Mouse (Mus musculus) heart, embryonic 16.5 days (tissue): Measurements from ENCODE around the gene Tmem220. TPM values are rescaled to one million over a fixed set of nuclear protein-coding genes. Genes with fewer than 3 reads are reported as not detected.

ENCODE experiments used
- ATAC-seq: fragments of 200-750 bp; cut with Nextera tagmentation; replicated peaks from 2 replicates; pipeline ENCODE4 v1.8.0; 2017; ENCODE audit warnings: moderate number of reproducible peaks; ENCODE audit not compliant: insufficient read depth, low FRiP score; ENCODE audit errors: extremely low read depth
- H3K27ac ChIP-seq: fragments of 300-500 bp; sonication (generic); 2 replicates; pipeline ENCODE4 v1.5.1; 2014; ENCODE audit warnings: mild to moderate bottlenecking, low read length, control low read depth, moderate library complexity
- H3K27me3 ChIP-seq: fragments of 300-500 bp; sonication (generic); 2 replicates; pipeline ENCODE4 v1.6.1; 2014; ENCODE audit warnings: low read length, mixed read lengths; ENCODE audit not compliant: control insufficient read depth, insufficient read depth
- H3K36me3 ChIP-seq: fragments of 300-500 bp; sonication (generic); 2 replicates; pipeline ENCODE4 v1.6.1; 2014; ENCODE audit not compliant: control insufficient read depth, insufficient read depth
- H3K4me1 ChIP-seq: fragments of 300-500 bp; sonication (generic); 2 replicates; pipeline ENCODE4 v1.6.1; 2014; ENCODE audit warnings: low read length, mixed read lengths; ENCODE audit not compliant: control insufficient read depth, insufficient read depth
- H3K4me2 ChIP-seq: fragments of 300-500 bp; sonication (generic); 2 replicates; pipeline ENCODE4 v1.6.1; 2014; ENCODE audit warnings: low read depth, mild to moderate bottlenecking, control low read depth, low read length
- H3K4me3 ChIP-seq: fragments of 300-500 bp; sonication (generic); 2 replicates; pipeline ENCODE4 v1.5.1; 2014; ENCODE audit warnings: mild to moderate bottlenecking, control low read depth, low read length
- H3K9ac ChIP-seq: fragments of 300-500 bp; sonication (generic); 2 replicates; pipeline ENCODE4 v1.6.1; 2014; ENCODE audit warnings: low read length, control low read depth
- H3K9me3 ChIP-seq: fragments of 300-500 bp; sonication (generic); replicated peaks from 2 replicates; pipeline ENCODE4 v1.6.1; 2016; ENCODE audit warnings: low read length; ENCODE audit not compliant: control insufficient read depth
- WGBS: fragments of 180-500 bp; shearing (Covaris S2); extraction: QIAGEN DNeasy Blood & Tissue Kit; methylation state at CpG from one replicate; pipeline ENCODE4 v1.1.7; 2014; 5-methylcytosine and 5-hydroxymethylcytosine counted together
- polyA plus RNA-seq: library from polyadenylated mRNA; unstranded; fragments of >200 nt; fragmentation: Nextera tagmentation; extraction: Ambion mirVana; gene quantifications from 2 replicates; pipeline ENCODE4 v1.2.1, GENCODE M21; 2015

The Tmem220 gene
- polyA plus RNA-seq, 1 experiment from 2014 or later = 1.5 TPM

DNA sequence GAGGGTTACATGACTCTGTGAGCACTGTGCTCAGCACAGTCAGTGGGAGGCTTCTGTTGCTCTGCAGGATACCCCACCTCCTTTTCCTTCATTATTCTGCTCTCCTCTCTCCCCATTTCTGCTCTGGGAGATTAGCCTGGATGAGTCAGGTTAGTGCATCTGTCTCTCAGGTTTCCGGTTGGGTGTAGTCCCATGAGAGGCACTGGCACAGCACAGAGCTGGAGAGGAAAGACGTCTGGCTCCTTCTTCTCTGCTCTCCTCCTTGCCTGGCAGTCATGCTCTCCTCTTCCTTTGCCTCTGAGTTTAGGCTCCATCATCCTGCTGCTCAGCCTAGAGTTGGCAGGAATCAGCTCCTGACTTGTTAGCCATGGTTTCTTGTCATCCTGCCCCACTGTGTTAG is 32.8 kb upstream of the Tmem220 start:
- 77% methylated on average over 2 of the region's 2 CpGs for WGBS
- no peak for ATAC-seq

DNA sequence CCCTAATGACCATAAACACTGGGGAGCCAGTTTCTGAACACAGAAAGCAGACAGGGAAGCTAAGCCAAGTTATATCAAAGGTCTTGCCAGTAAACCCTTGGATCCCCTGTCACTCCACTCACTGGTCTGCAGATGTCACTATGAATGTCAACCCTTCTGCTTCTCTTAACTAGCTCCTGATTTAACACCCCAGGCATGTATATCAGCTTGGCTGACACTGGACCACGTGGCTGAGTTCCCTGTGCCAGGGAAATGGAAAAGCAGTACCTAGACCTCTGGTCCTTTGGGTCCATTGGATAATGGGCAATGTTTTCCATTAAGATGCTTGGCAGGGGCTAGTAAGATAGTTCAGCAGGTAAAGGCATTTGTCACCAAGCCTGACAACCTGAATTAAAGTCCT is 31.3 kb upstream of the Tmem220 start:
- Histone ChIP-seq H3K36me3 (no peaks in the 10 kb centered on the region), H3K9me3 (no peaks in the 10 kb centered on the region), H3K4me2 (no peak overlapping the region), H3K9ac (no peak overlapping the region), H3K4me3 (no peak overlapping the region), H3K27me3 (no peaks in the 10 kb centered on the region; the same call in 1 of the 2 replicates), H3K4me1 (peaks cover 13% of the 10 kb centered on the region), H3K27ac (no peak overlapping the region; the same call in 1 of the 2 replicates)
- WGBS = 8% methylated on average over 1 of the region's 1 CpGs
- peak; percentile 60 for ATAC-seq

More for the DNA sequence above, 32.8 kb upstream of the Tmem220 start:
- no peak overlapping the region for H3K27ac ChIP-seq
- no peaks in the 10 kb centered on the region for H3K9me3 ChIP-seq
- H3K36me3 ChIP-seq = no peaks in the 10 kb centered on the region
- H3K4me3 ChIP-seq = no peak overlapping the region
- no peak overlapping the region for H3K9ac ChIP-seq
- H3K4me2 ChIP-seq = no peak overlapping the region
- H3K27me3 ChIP-seq = no peaks in the 10 kb centered on the region; the same call in 1 of the 2 replicates
- 0 out of 2 replicates have a peak, but pooled peaks cover 3% of the 10 kb centered on the region for H3K4me1 ChIP-seq

DNA sequence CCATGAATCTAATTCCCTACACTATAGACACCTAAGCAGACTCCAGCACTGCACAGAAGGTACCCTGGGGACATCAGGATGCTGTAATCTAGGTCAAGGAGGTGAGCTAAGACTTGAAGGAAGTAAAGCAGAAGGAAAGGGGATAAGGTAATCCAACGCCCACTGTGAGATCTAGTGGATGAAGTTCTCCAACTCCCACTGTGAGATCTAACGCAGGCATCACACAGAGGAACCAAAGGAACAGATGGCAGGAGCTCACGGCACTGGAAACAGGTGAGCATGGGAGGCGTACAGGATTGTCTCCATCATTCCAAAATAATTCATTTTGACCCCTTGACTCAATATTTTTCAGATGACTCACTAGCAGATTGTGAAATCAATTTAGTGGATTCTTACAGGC is 28.5 kb upstream of the Tmem220 start:
- H3K27me3 ChIP-seq = no peaks in the 10 kb centered on the region; the same call in 1 of the 2 replicates
- 75% methylated on average over 4 of the region's 4 CpGs for WGBS
- no peak for ATAC-seq

DNA sequence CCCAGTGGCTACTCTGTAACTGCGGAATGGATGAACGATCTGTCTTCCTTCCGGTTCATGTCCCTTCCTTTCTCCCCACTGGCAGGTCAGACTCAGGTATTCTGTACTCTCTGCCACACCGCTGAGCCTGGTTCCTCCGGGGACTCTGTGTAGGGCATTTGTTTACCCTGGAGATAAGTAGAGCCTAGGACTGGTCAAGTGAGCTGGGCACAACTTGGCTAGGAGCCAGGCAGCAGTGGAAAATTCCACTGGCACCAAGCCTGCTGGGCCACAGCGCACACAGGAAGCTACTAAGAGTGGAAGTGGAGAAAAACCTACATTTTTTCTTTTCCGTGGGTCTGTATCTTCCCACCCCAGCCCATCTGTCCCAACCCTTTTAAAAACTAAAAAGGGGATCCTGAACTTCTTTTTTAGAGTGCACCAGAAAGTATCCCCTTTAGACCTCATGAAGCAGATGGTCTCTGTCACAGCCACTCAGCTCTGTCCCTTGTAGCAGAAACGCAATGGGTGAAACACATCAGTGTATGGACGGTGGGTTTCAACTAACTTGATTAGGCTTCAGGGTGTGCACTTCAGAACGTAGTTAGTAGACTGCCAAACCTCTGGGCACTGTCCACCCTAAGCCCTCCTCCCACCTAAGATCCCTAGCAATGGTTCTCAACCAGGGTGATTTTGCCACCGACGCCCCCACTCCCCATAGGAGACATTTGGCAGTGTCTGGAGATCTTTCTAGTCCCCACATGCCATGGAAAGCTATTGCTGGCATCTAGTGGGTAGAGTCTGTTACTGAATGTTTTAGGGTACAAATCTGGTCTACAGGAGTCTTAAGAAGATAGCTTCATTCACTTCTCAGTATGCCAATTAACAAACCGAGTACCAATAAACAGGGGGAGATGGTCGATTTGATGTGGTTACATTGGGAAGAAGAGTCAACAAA is 26.2 kb upstream of the Tmem220 start:
- Histone ChIP-seq H3K27ac (peak overlapping the region; percentile 13), H3K36me3 (no peaks in the 10 kb centered on the region), H3K4me3 (no peak overlapping the region), H3K9ac (no peak overlapping the region), H3K9me3 (no peaks in the 10 kb centered on the region), H3K4me1 (peaks cover 11% of the 10 kb centered on the region), H3K27me3 (no peaks in the 10 kb centered on the region), H3K4me2 (peak overlapping the region; percentile 20; the same call in 1 of the 2 replicates)
- peak; percentile 85 for ATAC-seq
- WGBS = 51% methylated on average over 14 of the region's 14 CpGs

More for the DNA sequence above, 28.5 kb upstream of the Tmem220 start:
- Histone ChIP-seq H3K9ac (no peak overlapping the region), H3K4me1 (peaks cover 14% of the 10 kb centered on the region), H3K4me2 (no peak overlapping the region), H3K36me3 (no peaks in the 10 kb centered on the region), H3K9me3 (no peaks in the 10 kb centered on the region), H3K4me3 (no peak overlapping the region), H3K27ac (no peak overlapping the region)

DNA sequence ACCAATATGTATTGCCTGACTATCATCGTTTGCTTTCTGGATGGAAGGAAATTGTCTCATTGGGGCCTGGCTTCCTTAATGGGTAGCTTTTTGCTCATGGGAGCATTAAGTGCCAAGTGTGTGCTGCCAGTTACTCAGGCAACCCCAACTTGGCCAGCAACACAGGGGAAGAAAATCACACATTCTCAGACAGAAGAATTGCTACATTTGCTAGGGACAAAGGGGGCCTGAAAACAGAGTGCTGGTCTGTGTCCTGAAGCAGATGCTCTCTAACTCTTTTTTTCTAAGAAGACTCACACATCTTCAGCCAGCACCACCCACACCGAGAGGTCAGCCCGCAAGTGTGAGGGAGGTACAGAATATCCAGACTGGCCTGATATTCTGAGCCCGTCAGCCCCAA is 24.3 kb upstream of the Tmem220 start:
- Histone ChIP-seq H3K4me1 (peaks cover 11% of the 10 kb centered on the region), H3K9me3 (no peaks in the 10 kb centered on the region), H3K9ac (no peak overlapping the region), H3K4me2 (no peak overlapping the region), H3K27me3 (no peaks in the 10 kb centered on the region), H3K27ac (no peak overlapping the region), H3K4me3 (no peak overlapping the region), H3K36me3 (no peaks in the 10 kb centered on the region)
- WGBS = 76% methylated on average over 4 of the region's 4 CpGs
- ATAC-seq = no peak

DNA sequence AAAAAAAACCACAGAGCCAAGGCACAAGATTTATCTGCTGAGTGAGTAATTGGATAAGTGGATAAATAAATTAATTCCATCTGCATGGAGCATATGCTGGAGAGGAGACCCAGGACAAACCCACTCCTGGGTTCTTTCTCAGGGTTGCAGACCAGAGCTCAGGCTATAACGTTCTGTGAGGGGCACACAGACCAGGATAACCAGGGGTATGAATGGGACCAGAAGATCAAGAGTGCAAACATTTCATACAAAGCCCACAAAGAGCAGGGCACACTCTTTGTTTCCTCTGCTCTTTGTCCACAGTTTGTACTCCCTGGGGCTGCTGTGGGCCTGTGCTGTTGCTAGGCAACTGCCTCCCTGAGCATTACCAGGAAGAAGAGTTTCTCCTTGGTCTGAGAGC is 23.2 kb upstream of the Tmem220 start:
- no peak for ATAC-seq
- Histone ChIP-seq H3K27ac (no peak overlapping the region), H3K4me1 (peaks cover 11% of the 10 kb centered on the region), H3K9ac (no peak overlapping the region), H3K4me2 (no peak overlapping the region), H3K27me3 (no peaks in the 10 kb centered on the region), H3K36me3 (no peaks in the 10 kb centered on the region), H3K9me3 (no peaks in the 10 kb centered on the region), H3K4me3 (no peak overlapping the region)
- WGBS = 54% methylated on average over 1 of the region's 1 CpGs

DNA sequence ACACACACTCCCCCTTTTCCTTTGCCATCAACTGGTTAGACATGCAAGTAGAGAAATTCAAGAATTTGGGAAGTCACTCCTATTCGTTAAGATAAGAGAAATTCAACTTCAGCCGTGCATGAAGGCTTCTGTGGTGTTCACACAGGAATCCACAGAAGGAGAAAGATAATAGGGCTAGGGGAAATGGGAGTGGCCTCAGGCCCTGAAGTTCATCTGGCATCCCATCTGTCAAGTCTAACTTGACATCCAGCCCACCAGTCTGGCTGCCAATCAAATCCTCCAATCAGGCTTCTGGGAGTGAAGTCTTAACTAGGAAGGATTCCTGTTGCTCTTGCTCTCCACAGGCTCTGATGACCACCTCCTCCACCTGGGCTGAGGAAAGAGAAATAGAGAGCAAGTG is 22.0 kb upstream of the Tmem220 start:
- H3K4me3 ChIP-seq = no peak overlapping the region
- peaks cover 9% of the 10 kb centered on the region for H3K4me1 ChIP-seq
- ATAC-seq = no peak
- H3K36me3 ChIP-seq = no peaks in the 10 kb centered on the region
- H3K27me3 ChIP-seq = no peaks in the 10 kb centered on the region
- no peak overlapping the region for H3K4me2 ChIP-seq
- no peaks in the 10 kb centered on the region for H3K9me3 ChIP-seq
- no peak overlapping the region for H3K27ac ChIP-seq
- no peak overlapping the region for H3K9ac ChIP-seq
- 34% methylated on average over 2 of the region's 2 CpGs for WGBS

DNA sequence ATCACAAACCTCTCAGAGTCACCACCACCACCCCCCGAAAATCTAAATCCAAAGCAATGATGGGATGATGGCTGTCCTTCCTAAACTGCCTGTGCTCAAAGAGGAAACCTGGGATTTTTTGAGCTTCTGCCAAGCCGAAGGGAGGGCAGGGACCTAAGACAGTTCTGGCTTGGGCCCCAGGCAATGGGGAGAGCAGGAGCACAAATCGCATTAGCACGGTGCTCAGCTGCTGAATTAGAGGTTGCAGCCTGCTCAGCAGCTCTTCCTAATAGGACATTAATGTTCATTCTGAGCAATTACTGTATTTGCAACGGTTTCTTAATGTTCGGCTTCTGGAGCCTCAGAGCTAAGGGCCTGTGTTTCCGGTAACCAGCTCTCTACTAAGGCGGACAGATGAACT is 17.0 kb upstream of the Tmem220 start:
- ATAC-seq = no peak
- 75% methylated on average over 8 of the region's 8 CpGs for WGBS
- Histone ChIP-seq H3K4me2 (no peak overlapping the region), H3K27ac (no peak overlapping the region), H3K9me3 (no peaks in the 10 kb centered on the region), H3K4me1 (0 out of 2 replicates have a peak, but pooled peaks cover 3% of the 10 kb centered on the region), H3K9ac (no peak overlapping the region), H3K36me3 (no peaks in the 10 kb centered on the region), H3K27me3 (no peaks in the 10 kb centered on the region), H3K4me3 (no peak overlapping the region)

DNA sequence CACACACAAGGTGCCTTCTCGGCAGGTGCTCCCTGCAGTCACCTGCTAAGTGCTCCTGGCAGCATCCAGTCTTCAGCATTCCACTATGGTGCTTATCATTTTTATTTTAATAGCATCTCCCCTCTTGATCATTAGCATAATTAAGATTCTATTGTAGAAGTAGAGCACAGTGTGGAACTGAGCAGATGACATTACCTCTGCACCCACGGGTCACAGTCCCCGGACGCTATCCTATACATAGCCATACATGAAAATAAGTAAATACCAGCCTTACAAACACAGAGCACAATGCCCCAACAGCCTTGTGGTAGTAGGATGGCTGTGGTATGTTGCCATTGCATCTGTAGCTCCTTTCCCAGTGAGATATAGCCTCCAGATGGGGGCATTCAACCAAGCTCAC is 16.4 kb upstream of the Tmem220 start:
- 91% methylated on average over 4 of the region's 4 CpGs for WGBS
- no peaks in the 10 kb centered on the region for H3K9me3 ChIP-seq
- no peaks in the 10 kb centered on the region for H3K36me3 ChIP-seq
- no peak overlapping the region for H3K9ac ChIP-seq
- no peak overlapping the region for H3K4me2 ChIP-seq
- H3K4me1 ChIP-seq = 0 out of 2 replicates have a peak, but pooled peaks cover 3% of the 10 kb centered on the region
- H3K27me3 ChIP-seq = no peaks in the 10 kb centered on the region
- ATAC-seq = no peak
- no peak overlapping the region for H3K4me3 ChIP-seq
- H3K27ac ChIP-seq = no peak overlapping the region
